Mouse (Mus musculus): ENCODE measurements around the gene Lactb. TPM values are rescaled to one million over a fixed set of nuclear protein-coding genes. Genes with fewer than 3 reads are reported as not detected.

Gene Lactb
- polyA plus RNA-seq, 1 experiment from 2014 or later, result 8.5 TPM

Other genes starting within 250 kb of the Lactb start
- 24.7 and 25.9 TPM in 2 replicates for gene Aph1b, start 180.0 kb downstream of the Lactb start, polyA plus RNA-seq (2015; fragmentation: Nextera tagmentation; extraction: Ambion mirVana)
- gene Gm10647, start 178.4 kb downstream of the Lactb start, polyA plus RNA-seq (2015; fragmentation: Nextera tagmentation; extraction: Ambion mirVana), result 0.22 and 0.31 TPM in 2 replicates
- gene Aph1c, start 140.8 kb downstream of the Lactb start, polyA plus RNA-seq (2015; fragmentation: Nextera tagmentation; extraction: Ambion mirVana), result 1.4 and 2.9 TPM in 2 replicates
- gene Rab8b, start 55.8 kb downstream of the Lactb start, polyA plus RNA-seq (2015; fragmentation: Nextera tagmentation; extraction: Ambion mirVana), result 41.0 and 43.8 TPM in 2 replicates
- 470 and 585 TPM in 2 replicates for gene Rps27l, start 29.4 kb downstream of the Lactb start, polyA plus RNA-seq (2015; fragmentation: Nextera tagmentation; extraction: Ambion mirVana)
- 109 and 119 TPM in 2 replicates for gene Tpm1, start 73.9 kb upstream of the Lactb start, polyA plus RNA-seq (2015; fragmentation: Nextera tagmentation; extraction: Ambion mirVana)

All from forebrain, embryonic 13.5 days (tissue).